Mouse (Mus musculus): Measurements from ENCODE around the gene March10. TPM values are rescaled to one million over a fixed set of nuclear protein-coding genes. Genes with fewer than 3 reads are reported as not detected.

March10 gene
- polyA plus RNA-seq, 1 experiment from 2014 or later: 0.57 TPM

DNA sequence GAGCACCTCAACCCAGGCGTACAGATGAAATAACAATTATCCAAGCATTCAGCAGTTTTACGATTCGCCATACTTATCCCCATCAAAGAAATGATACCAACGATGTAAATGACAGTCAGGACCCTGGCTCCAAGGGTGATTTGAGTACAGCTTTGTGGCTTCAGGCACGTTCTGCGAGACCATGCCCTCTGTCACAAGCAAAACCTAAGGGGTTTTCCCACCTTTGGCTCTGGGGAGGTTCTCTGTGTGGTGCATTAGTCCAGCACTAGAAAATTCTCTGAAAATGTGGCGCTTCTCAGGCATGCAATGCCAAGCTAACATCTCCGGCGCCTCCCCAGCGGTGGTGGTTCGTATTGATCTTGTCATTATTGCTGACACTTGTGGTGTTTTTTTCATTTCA lies 47.1 kb downstream of the March10 start:
- Histone ChIP-seq H3K27me3 (replicated peaks) (no peaks in the 10 kb centered on the region), H3K4me2 (no peak overlapping the region), H3K9me3 (replicated peaks) (no peaks in the 10 kb centered on the region), H3K4me1 (replicated peaks) (peaks cover 5% of the 10 kb centered on the region), H3K27ac (ENCODE audit: poor library complexity, severe bottlenecking) (no peak overlapping the region), H3K36me3 (no peaks in the 10 kb centered on the region), H3K9ac (no peak overlapping the region), H3K4me3 (no peak overlapping the region)
- ATAC-seq (ENCODE audit: insufficient number of reproducible peaks, low FRiP score): no peak
- 89% methylated on average over 11 of the region's 11 CpGs for WGBS

DNA sequence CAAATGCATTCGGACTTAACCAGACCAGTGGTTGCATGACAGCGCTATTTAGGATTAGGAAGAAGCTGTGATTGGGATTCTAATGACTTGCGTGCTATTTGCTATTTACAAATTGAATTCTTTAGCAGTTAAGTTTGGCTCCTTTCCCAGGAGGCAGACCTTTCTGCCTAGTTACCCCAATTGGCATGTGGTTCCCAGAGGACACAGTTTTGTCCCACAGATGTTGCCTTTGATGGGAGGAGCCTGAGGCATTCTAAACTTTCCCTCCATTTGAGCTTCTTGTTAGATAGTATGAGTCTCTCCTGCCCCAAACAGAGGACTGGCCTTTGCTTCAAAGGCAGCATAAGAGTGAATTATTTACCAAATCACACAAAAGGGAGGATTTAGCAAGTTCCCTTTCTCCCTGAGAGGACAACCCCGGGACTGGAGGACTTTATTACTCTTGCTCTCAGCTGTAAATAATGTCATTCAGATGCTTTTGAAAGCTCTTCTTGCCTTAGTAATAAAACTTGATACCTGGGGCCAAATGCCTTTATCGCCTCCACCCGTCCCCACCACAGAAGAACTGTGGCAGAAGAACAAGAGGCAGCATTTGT lies 48.6 kb downstream of the March10 start:
- WGBS: 79% methylated on average over 6 of the region's 6 CpGs
- no peaks in the 10 kb centered on the region for H3K36me3 ChIP-seq
- ATAC-seq (ENCODE audit: insufficient number of reproducible peaks, low FRiP score): no peak

DNA sequence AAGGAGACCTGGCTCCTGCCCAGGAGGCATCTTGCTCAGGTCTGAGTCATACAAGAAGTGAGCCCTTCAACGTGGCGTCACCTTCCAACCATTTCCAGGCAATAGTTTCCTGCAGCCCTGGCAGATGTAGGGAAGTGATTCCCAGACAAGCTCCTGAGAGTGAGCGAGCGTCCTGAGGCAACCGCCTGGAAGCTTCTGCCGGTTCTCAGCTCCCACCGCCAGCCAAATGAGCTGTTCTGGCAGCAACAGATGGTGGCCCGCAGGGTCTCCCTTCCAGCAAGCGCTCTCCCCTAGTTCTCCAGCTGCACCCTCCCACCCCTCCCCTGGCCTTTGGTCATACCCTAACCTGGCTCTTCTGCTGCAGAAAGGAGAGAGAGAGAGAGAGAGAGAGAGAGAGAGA lies 54.2 kb downstream of the March10 start:
- no peak overlapping the region for H3K4me3 ChIP-seq
- no peak overlapping the region for H3K27ac ChIP-seq (ENCODE audit: poor library complexity, severe bottlenecking)
- 43% methylated on average over 9 of the region's 9 CpGs for WGBS
- H3K27me3 ChIP-seq (replicated peaks): no peaks in the 10 kb centered on the region
- H3K36me3 ChIP-seq: no peaks in the 10 kb centered on the region
- no peak overlapping the region for H3K9ac ChIP-seq
- no peak overlapping the region; the same call in 1 of the 2 replicates for H3K4me2 ChIP-seq
- H3K4me1 ChIP-seq (replicated peaks): peaks cover 15% of the 10 kb centered on the region
- ATAC-seq (ENCODE audit: insufficient number of reproducible peaks, low FRiP score): no peak
- H3K9me3 ChIP-seq (replicated peaks): no peaks in the 10 kb centered on the region

More for the DNA sequence above, 48.6 kb downstream of the March10 start:
- Histone ChIP-seq H3K4me2 (no peak overlapping the region), H3K4me1 (replicated peaks) (peaks cover 7% of the 10 kb centered on the region), H3K27me3 (replicated peaks) (no peaks in the 10 kb centered on the region), H3K9ac (no peak overlapping the region), H3K27ac (ENCODE audit: poor library complexity, severe bottlenecking) (no peak overlapping the region), H3K9me3 (replicated peaks) (no peaks in the 10 kb centered on the region), H3K4me3 (no peak overlapping the region)

DNA sequence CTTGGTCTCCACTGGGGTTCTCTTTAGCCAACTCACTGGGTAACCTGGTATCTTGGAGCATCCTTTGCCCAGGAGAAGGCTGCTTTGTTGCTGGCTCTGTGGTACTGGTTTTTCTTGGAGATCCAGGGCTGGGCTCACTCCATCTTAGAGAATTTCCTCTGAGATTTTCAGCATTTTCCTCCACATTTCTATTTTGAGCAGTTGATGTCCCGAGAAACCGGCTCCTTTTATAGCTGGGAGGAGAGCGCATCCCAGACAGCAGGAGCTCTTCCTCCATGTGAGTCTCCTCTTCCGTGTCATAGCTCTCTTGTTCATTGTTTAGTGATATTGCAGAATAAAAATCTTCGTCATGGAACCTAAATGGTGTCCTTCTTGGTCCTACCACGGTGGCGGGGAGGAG lies 66.2 kb downstream of the March10 start:
- ATAC-seq (ENCODE audit: insufficient number of reproducible peaks, low FRiP score): no peak
- Histone ChIP-seq H3K36me3 (no peaks in the 10 kb centered on the region), H3K27ac (ENCODE audit: poor library complexity, severe bottlenecking) (no peak overlapping the region), H3K9ac (no peak overlapping the region), H3K4me1 (replicated peaks) (peaks cover 9% of the 10 kb centered on the region), H3K4me3 (no peak overlapping the region), H3K9me3 (replicated peaks) (peaks cover 4% of the 10 kb centered on the region), H3K4me2 (no peak overlapping the region), H3K27me3 (replicated peaks) (no peaks in the 10 kb centered on the region)
- 82% methylated on average over 7 of the region's 7 CpGs for WGBS

DNA sequence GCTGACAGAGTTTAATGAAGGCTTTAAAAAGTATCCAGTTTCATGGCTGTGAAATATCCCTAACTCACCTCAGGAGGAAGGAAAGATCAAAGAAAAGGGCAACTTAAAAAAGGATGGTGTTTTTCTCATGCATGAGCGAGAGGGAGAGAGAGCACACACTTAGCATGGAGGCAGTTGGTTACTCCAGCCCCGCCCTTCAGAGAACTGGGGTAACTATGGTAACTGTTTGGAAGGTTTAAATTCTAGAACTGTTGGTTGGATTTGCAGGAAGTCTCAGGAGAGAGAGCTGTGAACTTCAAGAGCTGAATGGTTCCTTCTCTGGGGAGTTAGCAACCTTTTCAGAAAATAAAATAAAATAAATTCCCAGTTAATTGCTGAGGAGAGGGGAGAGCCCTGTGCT lies 67.9 kb downstream of the March10 start:
- no peak overlapping the region for H3K4me2 ChIP-seq
- ATAC-seq (ENCODE audit: insufficient number of reproducible peaks, low FRiP score): no peak
- H3K4me1 ChIP-seq (replicated peaks): peaks cover 9% of the 10 kb centered on the region
- 71% methylated on average over 2 of the region's 2 CpGs for WGBS
- H3K4me3 ChIP-seq: no peak overlapping the region
- no peaks in the 10 kb centered on the region for H3K36me3 ChIP-seq
- no peak overlapping the region for H3K9ac ChIP-seq
- H3K9me3 ChIP-seq (replicated peaks): 0 out of 2 replicates have a peak, but pooled peaks cover 6% of the 10 kb centered on the region
- H3K27me3 ChIP-seq (replicated peaks): no peaks in the 10 kb centered on the region
- no peak overlapping the region for H3K27ac ChIP-seq (ENCODE audit: poor library complexity, severe bottlenecking)

DNA sequence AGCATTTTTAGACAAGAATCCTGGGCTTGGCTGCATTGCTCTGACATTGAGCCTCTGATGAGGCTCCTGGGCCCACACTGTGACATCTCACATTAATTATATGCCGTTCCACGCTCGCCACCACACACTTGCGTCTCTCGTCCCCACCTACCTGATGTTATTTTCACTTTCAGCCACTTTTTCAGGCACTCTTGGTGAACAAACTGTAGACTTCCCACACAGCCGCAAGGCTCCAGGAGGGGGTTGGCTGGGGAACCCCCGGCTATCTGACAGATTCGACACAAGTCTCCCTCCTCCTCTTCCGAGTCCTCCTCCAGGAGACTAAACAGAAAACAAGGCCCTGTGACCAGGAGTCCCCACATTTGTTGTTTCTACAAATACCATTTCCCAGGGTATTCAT lies 71.3 kb downstream of the March10 start:
- Histone ChIP-seq H3K4me1 (replicated peaks) (no peaks in the 10 kb centered on the region), H3K4me2 (no peak overlapping the region), H3K36me3 (no peaks in the 10 kb centered on the region), H3K27me3 (replicated peaks) (no peaks in the 10 kb centered on the region), H3K4me3 (no peak overlapping the region), H3K9me3 (replicated peaks) (0 out of 2 replicates have a peak, but pooled peaks cover 6% of the 10 kb centered on the region), H3K9ac (no peak overlapping the region), H3K27ac (ENCODE audit: poor library complexity, severe bottlenecking) (no peak overlapping the region)
- WGBS: 84% methylated on average over 9 of the region's 9 CpGs
- ATAC-seq (ENCODE audit: insufficient number of reproducible peaks, low FRiP score): no peak

DNA sequence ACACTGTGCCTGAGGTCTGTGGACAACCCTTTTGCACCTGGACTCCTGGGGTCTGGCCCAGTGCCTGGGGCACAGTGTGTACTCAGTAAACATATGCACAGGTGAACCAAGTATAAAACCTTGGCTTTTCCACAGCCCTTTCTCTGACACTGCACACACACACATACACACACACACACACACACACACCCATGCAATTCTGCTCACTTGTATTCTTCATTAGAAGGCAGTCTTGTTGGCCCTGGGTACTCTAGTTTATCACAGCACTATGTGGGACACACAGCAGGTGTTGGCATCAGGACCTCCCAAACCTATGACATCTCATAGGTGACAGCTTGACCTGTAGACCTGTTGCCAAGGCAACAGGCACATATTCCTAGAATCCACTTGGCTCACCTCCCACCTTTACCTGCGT lies 80.7 kb downstream of the March10 start:
- 90% methylated on average over 1 of the region's 1 CpGs for WGBS
- Histone ChIP-seq H3K27me3 (replicated peaks) (no peaks in the 10 kb centered on the region), H3K4me1 (replicated peaks) (peaks cover 50% of the 10 kb centered on the region), H3K9ac (no peak overlapping the region), H3K4me3 (no peak overlapping the region), H3K27ac (ENCODE audit: poor library complexity, severe bottlenecking) (no peak overlapping the region), H3K9me3 (replicated peaks) (no peaks in the 10 kb centered on the region), H3K36me3 (no peaks in the 10 kb centered on the region), H3K4me2 (no peak overlapping the region)
- no peak for ATAC-seq (ENCODE audit: insufficient number of reproducible peaks, low FRiP score)

DNA sequence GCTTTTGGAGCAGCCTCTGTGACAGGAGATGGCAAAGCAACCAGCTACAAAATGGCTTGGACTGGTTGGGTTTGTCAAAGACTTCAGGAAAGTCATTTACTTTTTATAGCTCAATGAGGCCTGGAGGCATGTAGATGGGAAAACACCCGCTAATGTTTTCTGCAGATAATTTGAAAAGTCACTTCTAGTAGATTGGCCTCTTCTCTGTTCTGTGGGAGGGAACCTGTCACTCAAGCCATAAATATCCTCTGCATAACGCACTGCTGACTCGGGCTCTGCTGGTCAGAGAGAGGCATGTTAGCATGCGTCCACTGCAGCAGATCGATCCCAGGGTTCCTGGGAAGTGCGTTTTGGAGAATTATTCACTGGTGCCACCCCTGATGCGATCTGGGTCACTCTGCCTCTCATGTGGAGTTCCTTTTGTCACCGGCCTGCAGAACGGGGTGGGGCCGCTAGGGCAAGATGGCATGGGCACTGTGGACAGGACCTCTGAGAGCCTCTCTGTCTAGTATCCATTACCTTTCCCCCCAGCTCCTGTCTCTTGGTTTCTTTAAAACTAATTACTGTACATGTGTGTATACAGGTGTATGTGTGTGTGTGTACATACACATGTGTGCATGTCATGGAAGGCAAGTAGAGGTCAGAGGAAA lies 81.9 kb downstream of the March10 start:
- H3K36me3 ChIP-seq: no peaks in the 10 kb centered on the region
- H3K9me3 ChIP-seq (replicated peaks): no peaks in the 10 kb centered on the region
- no peak for ATAC-seq (ENCODE audit: insufficient number of reproducible peaks, low FRiP score)
- H3K27me3 ChIP-seq (replicated peaks): no peaks in the 10 kb centered on the region
- no peak overlapping the region; the same call in 1 of the 2 replicates for H3K9ac ChIP-seq
- peak overlapping the region; percentile 82 for H3K27ac ChIP-seq (ENCODE audit: poor library complexity, severe bottlenecking)
- peaks cover 50% of the 10 kb centered on the region for H3K4me1 ChIP-seq (replicated peaks)
- WGBS: 51% methylated on average over 10 of the region's 10 CpGs
- no peak overlapping the region for H3K4me3 ChIP-seq
- no peak overlapping the region for H3K4me2 ChIP-seq

DNA sequence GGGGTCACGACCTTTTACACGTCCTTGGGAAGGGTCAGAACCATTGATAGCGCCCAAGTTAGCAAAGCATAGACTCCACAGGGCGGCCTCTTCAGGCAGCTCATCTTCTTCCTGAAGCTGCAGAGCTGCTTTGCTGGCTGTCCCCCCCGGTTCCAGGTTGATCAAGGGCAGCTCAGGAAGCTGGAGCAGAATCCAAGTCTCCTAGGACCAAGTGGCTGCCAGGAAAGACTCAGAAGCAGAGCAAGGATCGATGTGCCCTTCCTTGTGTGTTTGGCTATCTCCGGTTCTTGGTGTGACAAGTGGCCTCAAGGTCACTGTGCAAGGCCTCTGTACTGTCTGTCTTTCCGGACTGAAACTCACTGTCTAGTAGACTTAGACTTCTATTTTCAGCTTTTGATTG lies 82.7 kb downstream of the March10 start:
- H3K4me1 ChIP-seq (replicated peaks): peaks cover 42% of the 10 kb centered on the region
- H3K4me2 ChIP-seq: no peak overlapping the region
- no peaks in the 10 kb centered on the region for H3K9me3 ChIP-seq (replicated peaks)
- H3K27ac ChIP-seq (ENCODE audit: poor library complexity, severe bottlenecking): peak overlapping the region; percentile 82
- H3K27me3 ChIP-seq (replicated peaks): no peaks in the 10 kb centered on the region
- 59% methylated on average over 8 of the region's 8 CpGs for WGBS
- H3K36me3 ChIP-seq: no peaks in the 10 kb centered on the region
- no peak overlapping the region for H3K4me3 ChIP-seq
- no peak for ATAC-seq (ENCODE audit: insufficient number of reproducible peaks, low FRiP score)
- peak overlapping the region; percentile 4; the same call in 1 of the 2 replicates for H3K9ac ChIP-seq

DNA sequence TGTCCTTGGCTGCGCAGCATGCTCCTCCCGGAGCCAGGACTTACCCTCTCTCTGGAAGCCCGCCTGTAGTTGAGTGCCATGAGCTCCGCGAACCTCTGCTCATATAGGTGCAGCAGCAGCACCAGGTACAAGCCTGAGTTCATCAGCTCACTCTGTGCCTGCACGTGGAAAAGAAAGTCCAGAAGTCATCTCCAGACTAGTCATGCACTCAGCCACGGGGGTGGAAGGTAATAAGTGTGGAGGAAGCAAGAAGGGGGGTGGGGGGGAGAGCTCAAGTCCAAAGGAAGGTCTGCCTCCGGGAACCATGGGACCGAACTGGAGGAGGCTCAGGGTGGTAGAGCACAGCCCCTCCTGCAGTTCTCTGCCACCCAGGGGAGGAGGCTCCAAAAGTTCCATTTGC lies 84.7 kb downstream of the March10 start:
- Histone ChIP-seq H3K4me3 (no peak overlapping the region), H3K27me3 (replicated peaks) (no peaks in the 10 kb centered on the region), H3K4me1 (replicated peaks) (peaks cover 54% of the 10 kb centered on the region), H3K36me3 (no peaks in the 10 kb centered on the region), H3K27ac (ENCODE audit: poor library complexity, severe bottlenecking) (no peak overlapping the region), H3K9me3 (replicated peaks) (no peaks in the 10 kb centered on the region), H3K4me2 (no peak overlapping the region), H3K9ac (no peak overlapping the region)
- ATAC-seq (ENCODE audit: insufficient number of reproducible peaks, low FRiP score): no peak
- WGBS: 72% methylated on average over 9 of the region's 9 CpGs

DNA sequence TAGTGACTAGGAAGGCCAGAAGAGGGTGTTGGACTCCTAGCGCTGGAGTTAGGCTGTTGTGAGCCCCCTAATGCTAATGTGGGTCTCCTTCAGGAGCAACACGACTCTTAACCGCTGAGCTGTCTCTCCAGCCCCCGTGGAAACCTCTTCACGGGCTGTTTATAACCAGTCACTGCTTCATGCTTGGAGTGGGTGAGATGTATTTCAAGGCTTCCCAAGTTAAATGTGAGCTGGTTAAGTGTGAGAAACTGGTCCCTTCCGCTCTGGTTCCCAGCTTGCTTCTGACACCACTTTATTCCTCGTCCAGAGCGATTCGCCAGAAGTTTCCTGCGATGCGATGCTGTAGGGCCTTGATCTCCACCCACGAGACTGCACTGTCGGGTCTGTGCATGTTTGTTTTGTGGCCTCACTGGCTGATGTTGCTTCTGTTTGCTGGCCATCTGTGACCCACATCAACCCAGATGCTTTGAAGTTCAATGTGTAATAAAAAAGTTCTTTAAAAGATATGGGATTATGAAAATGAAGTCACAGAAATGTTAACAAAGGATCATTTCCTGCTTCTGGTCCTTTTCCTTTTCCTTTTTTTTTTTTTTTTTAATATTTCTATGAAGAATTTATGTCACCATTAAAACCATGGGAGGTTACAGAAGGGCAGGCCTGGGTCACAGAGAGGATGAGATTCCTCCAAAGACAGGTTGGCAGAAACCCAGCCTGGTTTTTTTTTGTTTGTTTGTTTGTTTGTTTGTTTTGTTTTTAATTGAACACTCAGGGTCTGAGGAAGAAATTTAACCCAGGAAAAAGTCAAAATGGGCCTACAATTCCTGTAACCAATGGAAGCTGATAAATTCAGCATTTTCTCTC lies 86.8 kb downstream of the March10 start:
- ATAC-seq (ENCODE audit: insufficient number of reproducible peaks, low FRiP score): no peak
- Histone ChIP-seq H3K4me1 (replicated peaks) (peaks cover 65% of the 10 kb centered on the region), H3K27me3 (replicated peaks) (no peaks in the 10 kb centered on the region), H3K36me3 (no peaks in the 10 kb centered on the region), H3K27ac (ENCODE audit: poor library complexity, severe bottlenecking) (no peak overlapping the region), H3K9me3 (replicated peaks) (no peaks in the 10 kb centered on the region), H3K4me3 (no peak overlapping the region), H3K9ac (no peak overlapping the region), H3K4me2 (no peak overlapping the region)
- 89% methylated on average over 13 of the region's 13 CpGs for WGBS

Data from heart, embryonic 12.5 days (tissue).